Mouse (Mus musculus) ZHBTc4 (cell line): ENCODE measurements at regions not wholly inside any gene's neighbourhood (a gene's known extent, or its start where the extent isn't known, plus 50 kb on each side); places are given as distances from the start of the nearest gene placed in this dataset.
"Not testable (repeated sequence)": the region's sequence is repeated elsewhere in the genome, so short reads cannot be mapped to it uniquely, and the experiment has no call there.

ENCODE experiments used
- DNase-seq: peaks from one replicate; pipeline ENCODE4 v3.0.0-alpha.2; 2011; ENCODE audit warnings: low read depth, low spot score

GRCm38 (mm10) chr4:7234537-7234936, 1004.3 kb downstream of the Car8 start:
- not testable (repeated sequence) for DNase-seq

- DNase-seq = no peak
Observed at GRCm38 (mm10) chr4:7228980-7229379, 1009.9 kb downstream of the Car8 start.

GRCm38 (mm10) chr4:7222922-7223321, 1015.9 kb downstream of the Car8 start:
- DNase-seq = no peak

DNA sequence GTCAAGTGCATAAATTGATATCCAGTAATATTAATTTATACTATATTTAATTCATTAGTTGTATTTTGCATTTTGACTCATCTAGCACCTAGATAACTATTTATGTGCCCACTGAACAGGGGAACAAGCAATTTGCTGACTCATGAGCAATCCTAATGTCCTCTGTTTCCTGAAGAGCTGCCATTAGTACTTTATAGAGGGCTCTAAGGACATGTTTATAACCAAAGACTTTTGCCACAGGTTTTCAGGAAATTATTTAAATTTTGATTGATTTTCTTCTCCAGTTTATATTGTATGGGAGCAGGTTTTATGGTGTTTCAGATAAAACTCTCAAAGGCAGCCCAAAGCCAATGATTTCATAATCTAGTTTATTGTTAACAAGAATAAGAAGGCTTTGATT, 1018.4 kb downstream of the Car8 start:
- no peak for DNase-seq

GRCm38 (mm10) chr4:7215048-7216030, 1023.5 kb downstream of the Car8 start:
- no peak for DNase-seq

DNA sequence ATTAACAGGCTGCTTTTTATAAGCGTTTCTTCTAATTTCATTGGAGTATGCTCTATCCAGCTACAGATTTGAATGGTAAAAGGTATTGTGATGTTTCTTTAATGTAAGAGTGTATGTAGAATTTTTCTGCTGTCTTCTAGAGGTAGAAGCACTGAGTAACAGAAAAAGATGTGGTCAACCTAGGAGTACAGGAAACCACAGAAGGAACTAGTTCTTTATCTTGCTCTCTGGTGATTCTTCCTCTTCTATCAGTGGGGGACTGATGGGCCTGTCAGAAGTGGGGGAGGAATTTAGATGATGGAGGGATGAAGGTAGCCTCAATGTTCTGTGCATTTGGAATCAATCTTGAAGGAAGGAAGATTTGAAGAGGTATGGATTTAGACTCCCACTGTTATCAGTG, 1031.9 kb downstream of the Car8 start:
- no peak for DNase-seq

DNA sequence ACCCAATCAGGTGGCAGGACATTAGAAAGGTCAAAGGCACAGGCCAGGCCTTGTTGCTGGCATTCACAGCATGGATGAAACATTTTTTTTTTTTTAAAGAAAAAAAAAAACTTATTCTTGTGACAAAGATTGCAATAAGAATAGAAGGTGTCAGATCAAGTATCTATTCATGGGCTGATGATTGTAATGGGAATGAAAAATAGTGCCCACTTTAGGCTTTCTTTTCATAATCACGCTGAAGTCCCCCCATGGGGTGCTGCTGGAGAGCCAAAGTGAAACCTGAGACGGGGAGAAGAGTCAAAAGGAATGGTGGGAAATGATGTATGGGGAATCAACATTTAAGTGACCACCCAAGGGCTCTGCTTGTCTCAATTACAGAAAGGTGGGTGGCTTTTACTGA, 1037.0 kb downstream of the Car8 start:
- DNase-seq = peak; percentile 12

- DNase-seq = no peak
Observed at GRCm38 (mm10) chr4:7199941-7200340, 1038.9 kb downstream of the Car8 start.

DNA sequence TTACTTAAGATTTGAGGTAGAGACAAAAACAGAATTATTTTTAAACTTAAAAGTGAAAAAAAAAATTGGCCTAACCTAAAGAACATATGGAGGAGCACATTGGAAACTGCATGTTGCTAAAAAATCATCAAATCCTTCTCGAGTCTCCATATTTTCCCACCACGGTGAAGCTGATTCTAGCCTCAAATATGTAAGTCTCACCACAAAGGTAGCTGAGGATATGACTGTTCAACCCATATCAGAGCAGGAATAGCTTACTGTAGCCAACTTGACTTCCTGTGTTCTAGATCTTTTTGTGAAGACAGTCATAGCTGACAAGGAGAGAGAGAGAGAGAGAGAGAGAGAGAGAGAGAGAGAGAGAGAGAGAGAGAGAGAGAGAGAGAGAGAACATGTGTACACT, 1039.8 kb downstream of the Car8 start:
- no peak for DNase-seq

DNA sequence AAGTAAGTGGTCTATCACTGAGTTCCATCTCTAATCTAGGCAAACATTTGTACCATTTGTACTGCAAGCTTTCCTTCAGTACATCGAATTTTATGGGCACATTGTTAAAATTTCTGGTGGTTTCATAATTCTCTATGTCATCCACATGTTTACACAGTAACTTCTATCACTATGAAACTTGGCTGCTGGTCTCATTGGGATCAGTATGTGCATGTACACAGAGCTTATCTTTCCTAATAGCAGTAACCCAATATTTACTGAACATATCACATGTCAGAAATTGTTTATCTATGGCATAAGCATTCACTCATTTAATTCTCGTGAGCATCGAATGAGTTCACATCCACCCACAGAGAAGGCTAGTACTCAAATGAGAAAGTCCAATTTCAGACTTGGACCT, 1042.3 kb downstream of the Car8 start:
- DNase-seq = no peak

DNA sequence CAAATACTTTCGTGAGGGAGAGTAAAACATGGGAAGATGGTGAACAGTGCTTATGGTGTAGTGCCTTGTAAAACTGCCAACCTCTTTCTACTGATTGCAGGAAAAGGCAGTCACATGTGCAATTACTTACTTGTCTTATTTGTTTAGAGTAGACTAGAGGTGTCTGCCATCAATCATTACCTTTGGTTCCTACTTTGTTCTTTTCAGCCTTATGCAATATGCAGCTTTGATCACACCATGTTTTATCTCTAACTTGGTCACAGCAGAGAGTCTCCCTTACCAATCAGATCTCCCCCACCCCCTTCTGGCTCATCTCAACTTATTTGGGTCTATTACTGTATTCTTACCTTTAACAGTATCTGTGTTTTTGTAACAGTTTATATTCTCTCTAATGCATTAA, 1043.2 kb downstream of the Car8 start:
- DNase-seq = no peak

- DNase-seq = no peak
Observed at GRCm38 (mm10) chr4:7191912-7192311, 1046.9 kb downstream of the Car8 start.

DNA sequence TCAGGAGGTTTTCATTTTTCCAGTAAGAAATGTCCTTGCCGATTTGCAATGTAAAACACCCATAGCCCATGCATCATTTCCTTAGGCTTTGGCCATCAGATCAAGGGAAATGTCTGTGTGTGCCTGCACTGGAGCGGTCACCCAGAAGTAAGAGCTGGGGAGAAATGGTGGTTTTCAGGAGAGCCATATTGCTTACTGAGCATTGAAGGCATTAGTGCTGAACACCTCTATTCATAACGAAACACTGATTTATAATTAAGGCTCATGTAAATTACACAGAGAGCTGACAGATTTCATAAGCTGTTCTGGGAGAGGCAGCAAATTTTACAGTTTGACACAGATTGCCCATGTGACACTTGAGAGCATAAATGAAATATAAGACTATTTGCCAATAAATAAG, 1047.6 kb downstream of the Car8 start:
- DNase-seq = no peak

- no peak for DNase-seq
Observed at GRCm38 (mm10) chr4:7175030-7175429, 1063.8 kb downstream of the Car8 start.

- DNase-seq = no peak
Observed at GRCm38 (mm10) chr4:7172528-7173306, 1066.1 kb downstream of the Car8 start.

DNA sequence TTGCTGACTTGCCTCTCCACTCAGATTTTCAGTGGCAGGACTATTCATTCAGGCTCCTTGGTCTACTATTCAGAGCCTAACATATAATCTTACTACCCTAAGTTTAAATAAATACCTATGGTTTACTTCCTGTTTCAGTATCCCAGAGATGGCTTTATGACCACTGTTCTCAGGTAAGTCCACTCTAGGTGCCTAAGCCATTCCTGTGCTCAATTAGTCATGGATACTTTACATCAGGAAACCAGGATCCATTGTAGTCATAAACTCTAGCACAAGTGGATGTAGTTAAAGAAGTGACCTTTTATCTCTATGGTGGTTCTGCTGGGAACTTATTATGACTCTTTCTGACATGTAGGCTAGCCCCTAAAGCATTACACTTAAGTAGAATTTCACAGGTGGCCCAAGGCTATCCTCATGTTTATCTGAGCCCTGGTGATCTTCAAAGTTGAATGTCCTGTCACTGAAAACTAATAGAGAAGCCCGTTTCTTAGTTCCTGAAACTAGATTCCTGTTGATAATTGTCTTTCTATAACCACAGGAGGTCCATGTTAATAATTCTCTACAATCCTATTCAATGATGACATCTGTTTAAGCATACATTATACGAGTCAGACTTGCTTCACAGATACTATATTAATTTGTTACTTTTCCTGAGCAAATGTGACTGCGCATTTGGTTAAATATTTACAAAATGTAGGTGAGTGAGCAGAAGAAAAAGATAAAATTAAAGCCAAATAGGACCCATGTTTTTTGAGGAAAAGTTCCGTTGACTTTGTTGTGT, 1067.0 kb downstream of the Car8 start:
- no peak for DNase-seq

DNA sequence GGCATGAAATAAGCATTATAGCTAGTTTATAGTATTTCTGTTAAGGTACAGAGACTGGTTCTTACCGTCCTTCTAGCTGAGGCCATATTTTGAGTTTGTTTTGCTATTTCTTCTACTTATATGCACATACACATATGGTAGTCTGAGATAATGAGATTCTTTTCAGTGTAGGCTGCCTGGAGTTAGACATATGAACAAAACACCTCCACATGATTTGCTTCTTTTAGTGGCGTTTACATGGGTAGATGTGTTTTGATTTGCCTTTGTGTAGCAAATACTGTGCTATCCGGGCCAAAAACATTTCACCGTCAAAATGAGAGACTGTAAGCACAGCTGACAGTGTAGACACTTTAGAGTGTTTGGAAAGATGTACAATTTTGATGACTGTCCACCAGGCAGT, 1077.4 kb downstream of the Car8 start:
- no peak for DNase-seq

GRCm38 (mm10) chr4:7157883-7158282, 1081.0 kb downstream of the Car8 start:
- DNase-seq = no peak

DNA sequence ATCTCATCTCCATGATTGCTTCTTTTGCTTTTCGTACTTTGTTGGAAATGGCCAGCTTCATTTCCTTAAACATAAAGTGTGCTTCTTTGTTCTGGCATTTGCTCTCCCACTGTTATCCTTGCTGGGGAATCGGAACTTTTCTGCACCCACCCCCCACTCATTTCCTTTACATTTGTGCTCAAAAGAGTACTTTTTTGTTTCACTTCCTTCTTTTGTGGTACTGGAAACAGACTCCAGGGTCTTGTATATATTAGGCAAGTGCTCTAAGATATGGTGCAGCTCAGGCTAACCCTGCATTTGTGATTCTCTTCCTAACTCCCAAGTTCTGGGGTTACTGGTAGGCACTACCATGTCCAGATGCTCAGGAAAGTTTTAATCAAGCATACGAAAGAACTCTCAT, 1084.6 kb downstream of the Car8 start:
- peak; percentile 15 for DNase-seq

GRCm38 (mm10) chr4:7153835-7154234, 1085.0 kb downstream of the Car8 start:
- no peak for DNase-seq

DNA sequence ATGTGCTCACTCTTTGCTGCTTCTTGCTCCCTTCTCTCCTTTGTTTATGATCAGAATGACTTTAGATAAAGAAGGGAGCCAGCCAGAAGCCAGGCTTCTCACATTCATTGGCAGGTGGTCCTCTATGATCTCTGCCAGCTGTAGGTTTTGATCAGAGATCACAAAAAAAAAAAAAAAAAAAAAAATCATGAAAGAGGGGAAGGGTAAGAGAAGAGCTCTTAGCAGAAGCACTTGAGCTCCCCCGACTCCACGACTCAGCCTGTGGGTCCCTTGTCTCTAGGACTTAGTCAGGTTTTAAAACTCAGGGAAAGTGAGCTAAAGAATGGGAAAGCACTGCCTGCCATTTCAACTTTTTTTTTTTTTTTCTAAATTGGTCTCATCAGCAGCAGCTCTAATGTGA, 1093.1 kb downstream of the Car8 start:
- no peak for DNase-seq

- no peak for DNase-seq
Observed at GRCm38 (mm10) chr4:7144215-7144614, 1094.6 kb downstream of the Car8 start.
